Mouse (Mus musculus) spleen, adult 2 months (tissue): Measurements from ENCODE around the gene Pros1.

Experiments used
- CTCF ChIP-seq: fragments of 200-500 bp; IDR thresholded peaks from 2 replicates; pipeline ENCODE4 v1.5.1; 2011; ENCODE audit warnings: mild to moderate bottlenecking, inconsistent platforms; ENCODE audit not compliant: insufficient read depth, insufficient read length, insufficient replicate concordance; ENCODE audit errors: extremely low read depth
- POLR2A ChIP-seq: fragments of 200-500 bp; IDR thresholded peaks from 2 replicates; pipeline ENCODE4 v1.6.1; 2011; ENCODE audit warnings: low read depth, low read length, inconsistent platforms

DNA sequence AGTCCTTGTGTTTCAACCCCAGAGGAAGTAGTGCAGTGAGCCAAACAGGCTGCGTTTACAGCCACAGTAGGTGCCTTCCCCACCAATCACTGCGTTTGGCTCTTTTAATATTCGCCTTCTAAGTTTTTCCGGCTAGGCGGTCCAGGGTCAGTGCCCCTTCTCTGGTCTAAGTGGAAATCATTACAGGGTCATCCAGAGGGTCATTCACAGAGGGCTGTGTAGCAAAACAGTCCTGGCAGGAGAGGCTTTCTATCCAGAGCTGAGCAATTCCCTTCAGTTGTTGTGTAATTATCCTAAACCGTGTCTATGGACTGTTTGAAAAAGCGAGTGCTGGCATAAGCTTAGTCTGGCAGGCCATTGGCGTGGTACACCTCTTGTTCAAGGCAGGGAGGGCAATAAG lies 68.1 kb downstream of the Pros1 start:
- TF ChIP-seq POLR2A (no peak), CTCF (no peak)
